Mouse (Mus musculus) heart, adult 2 months (tissue): Measurements from ENCODE around the gene Btf3l4.

Source experiments
- CTCF ChIP-seq: fragments of 200-600 bp; IDR thresholded peaks from 2 replicates; pipeline ENCODE4 v1.8.1; 2022; ENCODE audit warnings: antibody characterized with exemption, mild to moderate bottlenecking, moderate library complexity
- EP300 ChIP-seq: fragments of 200-500 bp; IDR thresholded peaks from 2 replicates; pipeline ENCODE4 v1.6.1; 2011; ENCODE audit warnings: low read depth, low read length, control low read depth; ENCODE audit not compliant: insufficient read depth
- POLR2A ChIP-seq: fragments of 200-500 bp; IDR thresholded peaks from 2 replicates; pipeline ENCODE4 v1.6.1; 2011; ENCODE audit warnings: mild to moderate bottlenecking, low read depth, low read length, control low read depth; ENCODE audit not compliant: insufficient read depth

GRCm38 (mm10) chr4:108803535-108803934, 29.9 kb downstream of the Btf3l4 start:
- no peak for TF ChIP-seq POLR2A
- TF ChIP-seq EP300, result no peak
- no peak for TF ChIP-seq CTCF
